Mouse (Mus musculus): ENCODE measurements at regions not wholly inside any gene's neighbourhood (a gene's known extent, or its start where the extent isn't known, plus 50 kb on each side); places are given as distances from the start of the nearest gene placed in this dataset.

- DNase-seq = peak; percentile 80
Observed at GRCm38 (mm10) chr13:93243076-93243475, 50.9 kb upstream of the Tent2 start.

GRCm38 (mm10) chr13:93248711-93249110, 50.7 kb upstream of the Homer1 start:
- DNase-seq = no peak

All from retina, postnatal 1 day (tissue).